Mouse (Mus musculus) lung, postnatal 10 days (tissue): ENCODE results near the gene Prpf6.
A peak's percentile ranks its signal among the peaks of the same experiment; 100 is the strongest.

Experiments used
- DNase-seq: peaks from one replicate; pipeline ENCODE4 v3.0.0; 2021

Gene Prpf6

DNA sequence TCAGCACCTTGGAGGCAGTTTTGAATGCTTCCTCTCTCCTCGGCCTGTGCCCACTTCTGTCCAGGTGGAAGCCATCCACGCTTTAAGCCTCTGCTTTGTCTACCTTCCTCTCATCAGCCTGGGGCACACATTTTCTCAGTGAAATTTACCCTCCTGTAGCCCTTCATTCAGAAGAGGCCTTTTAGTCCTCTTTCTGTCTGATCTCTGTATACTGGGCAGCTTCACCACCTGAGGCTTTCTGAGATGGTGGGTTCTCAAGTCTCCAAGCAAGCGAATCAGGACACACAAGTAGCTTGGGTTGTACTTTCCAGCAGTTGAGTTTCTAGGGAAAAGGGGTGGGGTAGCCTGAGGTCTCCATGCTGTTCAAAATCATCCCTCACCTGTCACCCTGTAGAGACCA lies 100.6 kb downstream of the Prpf6 start:
- no peak for DNase-seq

DNA sequence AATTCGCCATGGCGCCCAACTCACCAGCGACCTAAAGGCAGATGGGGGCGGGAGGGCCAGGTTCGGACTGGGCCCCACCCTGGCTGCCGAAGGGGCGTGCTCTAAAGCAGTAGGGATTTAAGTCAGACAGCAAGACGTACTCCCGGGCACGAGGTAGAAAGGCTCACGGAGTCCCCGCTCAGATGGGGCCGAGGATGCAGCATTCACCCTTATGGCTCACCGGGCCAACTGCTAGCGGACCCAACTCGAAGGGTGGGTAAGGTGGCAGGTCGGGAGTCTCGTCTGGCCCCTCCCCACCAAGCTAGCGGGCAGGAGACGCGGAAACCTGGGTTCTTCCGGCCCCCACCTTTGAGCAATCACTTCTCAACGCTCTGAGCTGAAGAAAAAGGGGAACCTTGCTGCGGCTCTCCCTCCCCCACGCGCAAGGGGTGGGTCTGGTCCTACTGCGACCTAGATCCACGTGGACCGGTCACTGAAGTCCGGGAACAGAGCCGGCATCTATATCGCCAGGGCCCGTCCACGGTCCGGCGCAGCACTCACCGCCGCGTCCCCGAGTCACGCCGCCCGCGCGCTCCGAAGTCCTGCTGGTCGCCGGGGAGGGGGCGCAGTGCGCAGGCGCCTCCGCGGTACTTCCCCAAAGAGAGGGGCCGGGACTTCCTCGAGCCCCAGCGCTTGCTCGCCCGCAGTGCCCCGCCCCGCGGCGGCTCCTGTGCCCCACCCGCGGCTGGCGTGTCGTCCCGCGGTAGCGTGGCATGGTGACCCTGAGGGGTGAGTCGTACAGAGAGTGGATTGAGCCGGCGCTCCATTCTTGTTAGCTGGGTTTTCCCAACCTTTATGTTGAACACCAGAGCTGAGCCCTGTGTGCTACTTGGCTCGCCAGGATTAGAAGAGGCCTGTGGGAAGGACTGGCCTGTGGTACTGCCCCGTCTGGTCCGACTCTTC lies 101.9 kb downstream of the Prpf6 start, which contains the start of gene Rgs19:
Gene Rgs19 (minus strand): TSS at position 639 of the 942 bp plus-strand sequence.
- DNase-seq: peak; percentile 86

DNA sequence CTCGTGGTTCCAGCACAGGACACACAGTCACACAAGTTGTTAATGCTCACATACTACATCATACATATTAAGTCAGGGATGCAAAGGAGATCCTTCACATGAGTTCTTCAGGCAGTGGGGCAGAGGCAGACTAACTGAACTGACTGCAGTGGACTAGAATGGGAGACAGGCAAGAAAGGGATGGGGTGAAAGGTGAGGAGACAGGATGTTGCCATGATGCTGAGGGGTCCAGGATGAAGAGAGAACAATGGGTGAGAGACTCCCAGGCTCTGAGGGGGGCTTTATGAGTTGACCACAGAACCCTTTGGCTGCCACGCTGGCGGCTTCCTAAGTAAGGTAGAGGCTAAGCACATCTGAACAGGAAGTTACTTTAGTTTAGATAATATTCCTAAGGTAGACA lies 102.9 kb downstream of the Prpf6 start:
- no peak for DNase-seq

DNA sequence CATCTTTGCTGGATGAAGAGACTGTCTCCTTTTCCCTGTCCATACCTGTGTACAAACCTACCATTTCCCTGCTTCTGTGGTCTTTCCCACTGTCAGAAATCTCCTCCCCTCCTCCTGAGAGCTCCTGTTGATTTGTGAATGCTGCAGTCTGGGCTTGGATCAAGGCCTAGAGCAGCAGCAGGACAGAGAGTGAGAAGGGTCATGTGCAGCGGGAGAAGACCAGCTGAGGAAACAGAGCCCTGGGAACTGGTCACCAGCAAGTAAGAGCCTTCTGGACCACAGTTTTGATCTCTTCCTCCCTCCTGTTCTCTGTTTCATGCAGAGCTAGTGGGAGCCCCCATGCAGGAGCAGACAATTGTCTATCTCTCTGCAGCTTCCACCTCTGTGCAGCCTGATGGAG lies 104.1 kb downstream of the Prpf6 start:
- no peak for DNase-seq

DNA sequence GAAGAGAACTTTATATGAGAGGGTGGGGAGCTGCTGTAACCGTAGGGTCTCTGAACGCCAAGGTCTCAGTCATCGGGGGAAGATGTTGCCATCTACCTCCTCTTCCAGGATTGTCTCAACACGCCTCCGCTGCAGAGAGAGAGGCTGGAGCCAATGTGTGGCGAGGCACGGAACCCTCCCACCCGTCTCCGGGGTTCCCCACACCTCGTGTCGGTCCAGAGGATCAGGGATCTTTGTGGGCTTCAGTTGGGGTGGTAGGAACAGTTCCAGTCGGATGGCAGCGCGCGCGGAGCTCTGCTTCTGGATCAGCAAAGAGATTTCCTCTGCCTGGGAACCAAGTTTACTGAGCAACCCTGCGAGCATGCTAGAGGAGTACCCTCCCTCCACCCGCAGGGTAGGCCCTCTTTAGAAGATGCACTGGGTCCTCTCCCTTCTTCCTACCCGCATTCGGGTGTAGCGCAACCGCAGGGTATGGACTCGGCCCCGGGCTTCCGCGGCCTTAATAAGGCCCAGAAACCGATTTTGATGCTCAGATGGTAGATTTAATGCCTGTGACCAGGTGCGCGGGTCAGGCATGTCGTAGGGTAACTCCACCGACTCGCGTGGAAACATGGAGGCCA lies 105.2 kb downstream of the Prpf6 start:
- DNase-seq: no peak

DNA sequence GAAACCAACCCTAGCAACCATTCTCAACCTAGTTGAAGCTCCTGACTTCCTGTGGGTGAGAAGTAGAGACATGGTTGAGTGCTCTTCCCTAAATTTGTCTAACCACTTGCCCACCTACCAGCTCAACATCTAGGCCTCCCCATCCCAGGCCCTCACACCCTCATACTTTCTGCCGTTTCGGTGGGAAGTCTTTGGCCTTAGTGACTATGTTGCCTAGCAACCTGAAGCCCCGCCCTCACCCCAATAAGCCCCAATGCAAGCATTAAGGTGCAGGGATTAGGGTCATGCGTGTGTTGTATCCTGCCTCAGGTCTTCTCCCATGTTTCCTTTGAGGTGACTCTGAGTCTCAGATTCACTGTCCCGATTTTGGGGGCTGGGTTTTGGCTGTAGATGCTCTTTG lies 106.6 kb downstream of the Prpf6 start, which contains the start of gene Lkaaear1:
Gene Lkaaear1 (minus strand): TSS at position 202 of the 400 bp plus-strand sequence.
- no peak for DNase-seq
